Mouse (Mus musculus) heart, adult 2 months (tissue): ENCODE measurements around the gene Kmt2c.

ENCODE experiments used
- CTCF ChIP-seq: fragments of 200-600 bp; IDR thresholded peaks from 2 replicates; pipeline ENCODE4 v1.8.1; 2022; ENCODE audit warnings: antibody characterized with exemption, mild to moderate bottlenecking, moderate library complexity
- EP300 ChIP-seq: fragments of 200-500 bp; IDR thresholded peaks from 2 replicates; pipeline ENCODE4 v1.6.1; 2011; ENCODE audit warnings: low read depth, low read length, control low read depth; ENCODE audit not compliant: insufficient read depth
- POLR2A ChIP-seq: fragments of 200-500 bp; IDR thresholded peaks from 2 replicates; pipeline ENCODE4 v1.6.1; 2011; ENCODE audit warnings: mild to moderate bottlenecking, low read depth, low read length, control low read depth; ENCODE audit not compliant: insufficient read depth

GRCm38 (mm10) chr5:25532256-25533147 lies 33.9 kb upstream of the Kmt2c start:
- TF ChIP-seq CTCF (no peak), POLR2A (no peak), EP300 (no peak)
